Mouse (Mus musculus) embryonic facial prominence, embryonic 12.5 days (tissue): Measurements from ENCODE around the gene Gbgt1. TPM values are rescaled to one million over a fixed set of nuclear protein-coding genes. Genes with fewer than 3 reads are reported as not detected.

ENCODE experiments used
- ATAC-seq: fragments of 200-750 bp; cut with Nextera tagmentation; 2 replicates; pipeline ENCODE4 v1.8.0; 2017; ENCODE audit not compliant: insufficient number of reproducible peaks, insufficient read depth, low FRiP score, low TSS enrichment
- H3K27ac ChIP-seq: fragments of 300-500 bp; sonication (generic); 2 replicates; pipeline ENCODE4 v1.5.1; 2016; ENCODE audit warnings: mild to moderate bottlenecking
- H3K27me3 ChIP-seq: fragments of 300-500 bp; sonication (generic); 2 replicates; pipeline ENCODE4 v1.6.1; 2016; ENCODE audit warnings: mild to moderate bottlenecking, moderate library complexity
- H3K36me3 ChIP-seq: fragments of 300-500 bp; sonication (generic); 2 replicates; pipeline ENCODE4 v1.6.1; 2016; ENCODE audit warnings: mild to moderate bottlenecking
- H3K4me1 ChIP-seq: fragments of 300-500 bp; sonication (generic); 2 replicates; pipeline ENCODE4 v1.6.1; 2016
- H3K4me2 ChIP-seq: fragments of 300-500 bp; sonication (generic); replicated peaks from 2 replicates; pipeline ENCODE4 v1.6.1; 2016; ENCODE audit warnings: mild to moderate bottlenecking, moderate library complexity
- H3K4me3 ChIP-seq: fragments of 300-500 bp; sonication (generic); 2 replicates; pipeline ENCODE4 v1.5.1; 2016; ENCODE audit warnings: mild to moderate bottlenecking
- H3K9ac ChIP-seq: fragments of 300-500 bp; sonication (generic); 2 replicates; pipeline ENCODE4 v1.6.1; 2016; ENCODE audit warnings: mild to moderate bottlenecking, moderate library complexity
- H3K9me3 ChIP-seq: fragments of 300-500 bp; sonication (generic); 2 replicates; pipeline ENCODE4 v1.6.1; 2016; ENCODE audit warnings: mild to moderate bottlenecking, moderate library complexity
- WGBS: fragments of 180-500 bp; shearing (Covaris S2); methylation state at CpG from one replicate; pipeline ENCODE4 v1.1.7; 2016; 5-methylcytosine and 5-hydroxymethylcytosine counted together
- polyA plus RNA-seq: library from polyadenylated mRNA; unstranded; fragments of >200 nt; fragmentation: Nextera tagmentation; extraction: Ambion mirVana; gene quantifications from 2 replicates; pipeline ENCODE4 v1.2.1, GENCODE M21; 2016

Gbgt1 gene
- polyA plus RNA-seq, 1 experiment from 2014 or later, result 0.36 TPM

DNA sequence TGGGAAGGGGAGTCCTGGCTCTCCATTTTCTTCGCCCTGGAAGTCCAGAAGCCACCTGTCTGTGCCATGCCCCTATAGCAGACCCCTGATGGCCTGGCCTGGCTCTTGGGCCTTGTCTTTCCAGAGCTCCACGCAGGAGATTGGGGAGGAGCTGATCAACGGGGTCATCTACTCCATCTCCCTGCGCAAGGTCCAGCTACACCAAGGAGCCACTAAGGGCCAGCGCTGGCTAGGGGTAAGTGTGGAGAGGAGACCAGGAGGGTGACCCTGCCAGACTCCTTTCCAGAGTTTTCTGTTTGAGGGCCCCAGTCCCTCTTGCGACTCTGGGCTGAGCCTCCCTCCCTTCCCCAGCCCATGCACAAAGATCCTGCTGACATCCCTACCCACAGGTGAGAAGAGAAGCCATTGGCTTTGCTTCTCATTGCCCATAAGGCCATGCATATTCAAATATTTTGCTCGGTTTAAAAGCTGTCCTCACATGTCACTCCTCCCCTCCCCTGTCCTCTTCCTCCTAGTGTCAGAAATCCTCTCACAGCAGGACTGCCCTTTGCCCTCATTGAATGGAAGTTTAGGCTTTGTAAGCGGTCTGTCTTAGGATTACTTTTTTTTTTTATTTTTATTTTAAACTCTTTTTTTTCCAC, 44.0 kb downstream of the Gbgt1 start:
- WGBS, result 76% methylated on average over 8 of the region's 8 CpGs
- H3K27me3 ChIP-seq, result no peaks in the 10 kb centered on the region
- peaks cover 47% of the 10 kb centered on the region for H3K4me1 ChIP-seq
- peaks cover 55% of the 10 kb centered on the region for H3K36me3 ChIP-seq
- H3K27ac ChIP-seq, result no peak overlapping the region
- ATAC-seq, result no peak
- no peaks in the 10 kb centered on the region for H3K9me3 ChIP-seq
- no peak overlapping the region for H3K9ac ChIP-seq
- H3K4me3 ChIP-seq, result no peak overlapping the region
- no peak overlapping the region for H3K4me2 ChIP-seq

GRCm38 (mm10) chr2:28543894-28544293, 47.2 kb downstream of the Gbgt1 start:
- H3K27me3 ChIP-seq, result no peaks in the 10 kb centered on the region
- H3K9me3 ChIP-seq, result no peaks in the 10 kb centered on the region
- H3K4me2 ChIP-seq, result no peak overlapping the region
- H3K4me3 ChIP-seq, result no peak overlapping the region
- H3K9ac ChIP-seq, result no peak overlapping the region
- H3K4me1 ChIP-seq, result peaks cover 16% of the 10 kb centered on the region
- no peak overlapping the region for H3K27ac ChIP-seq
- WGBS, result 91% methylated on average over 8 of the region's 8 CpGs
- no peak for ATAC-seq
- H3K36me3 ChIP-seq, result peaks cover 83% of the 10 kb centered on the region

- no peaks in the 10 kb centered on the region for H3K9me3 ChIP-seq
- no peaks in the 10 kb centered on the region for H3K27me3 ChIP-seq
- H3K27ac ChIP-seq, result no peak overlapping the region
- no peak overlapping the region for H3K4me2 ChIP-seq
- no peak overlapping the region for H3K9ac ChIP-seq
- H3K4me3 ChIP-seq, result no peak overlapping the region
- H3K4me1 ChIP-seq, result no peaks in the 10 kb centered on the region
- H3K36me3 ChIP-seq, result peaks cover 95% of the 10 kb centered on the region
- ATAC-seq, result no peak
Observed at GRCm38 (mm10) chr2:28545976-28546375, 49.3 kb downstream of the Gbgt1 start.

DNA sequence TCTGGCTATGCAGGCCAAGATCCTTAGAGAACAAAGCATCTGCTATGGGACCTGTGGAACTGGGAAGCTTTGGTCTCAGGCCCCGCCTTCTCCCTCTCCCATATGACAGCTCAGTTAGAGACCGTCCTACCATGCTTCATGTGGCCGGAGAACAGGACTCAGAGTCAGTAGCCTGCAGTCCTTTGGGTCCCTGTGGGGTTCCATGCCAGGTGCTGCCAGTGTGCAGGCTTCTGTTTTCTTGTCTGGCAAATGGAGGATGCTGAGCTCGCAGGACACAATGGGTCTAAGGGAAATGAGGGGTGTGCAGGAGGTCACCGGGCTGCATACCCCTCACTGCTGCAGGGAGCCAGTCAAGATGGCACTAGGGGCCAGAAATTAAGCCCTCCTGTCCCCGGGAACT, 49.9 kb downstream of the Gbgt1 start:
- 71% methylated on average over 6 of the region's 6 CpGs for WGBS
- Histone ChIP-seq H3K36me3 (peaks cover 96% of the 10 kb centered on the region), H3K27me3 (no peaks in the 10 kb centered on the region), H3K4me2 (no peak overlapping the region), H3K4me3 (no peak overlapping the region), H3K27ac (no peak overlapping the region), H3K9ac (no peak overlapping the region), H3K9me3 (no peaks in the 10 kb centered on the region), H3K4me1 (no peaks in the 10 kb centered on the region)
- no peak; the same call in 1 of the 2 replicates for ATAC-seq

- Histone ChIP-seq H3K27me3 (no peaks in the 10 kb centered on the region), H3K9ac (no peak overlapping the region), H3K9me3 (no peaks in the 10 kb centered on the region), H3K4me2 (no peak overlapping the region), H3K27ac (no peak overlapping the region), H3K4me1 (no peaks in the 10 kb centered on the region), H3K36me3 (peaks cover 96% of the 10 kb centered on the region), H3K4me3 (no peak overlapping the region)
- ATAC-seq, result peak; percentile 25; the same call in 1 of the 2 replicates
- WGBS, result 50% methylated on average over 11 of the region's 11 CpGs
Observed at GRCm38 (mm10) chr2:28547237-28548172, 50.8 kb downstream of the Gbgt1 start.

DNA sequence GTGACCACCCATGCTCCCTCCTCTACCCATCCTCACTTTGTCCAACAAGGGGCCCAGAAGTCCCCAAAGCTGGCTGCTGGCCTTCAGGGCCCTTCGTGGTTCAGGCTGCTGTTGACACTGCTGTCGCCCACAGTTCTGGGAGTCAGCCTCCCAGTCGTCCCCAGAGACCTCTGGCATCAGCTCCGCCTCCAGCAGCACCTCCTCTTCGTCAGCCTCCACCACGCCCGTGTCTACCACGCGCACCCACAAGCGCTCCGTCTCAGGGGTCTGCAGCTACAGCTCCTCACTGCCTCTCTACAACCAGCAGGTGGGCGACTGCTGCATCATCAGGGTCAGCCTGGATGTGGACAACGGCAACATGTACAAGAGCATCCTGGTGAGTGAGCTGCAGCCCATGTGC, 52.5 kb downstream of the Gbgt1 start:
- H3K9me3 ChIP-seq, result no peaks in the 10 kb centered on the region
- 90% methylated on average over 13 of the region's 13 CpGs for WGBS
- no peak overlapping the region for H3K27ac ChIP-seq
- H3K36me3 ChIP-seq, result peaks cover 95% of the 10 kb centered on the region
- no peak for ATAC-seq
- no peak overlapping the region for H3K4me2 ChIP-seq
- H3K4me3 ChIP-seq, result no peak overlapping the region
- H3K27me3 ChIP-seq, result no peaks in the 10 kb centered on the region
- H3K9ac ChIP-seq, result no peak overlapping the region
- no peaks in the 10 kb centered on the region for H3K4me1 ChIP-seq

GRCm38 (mm10) chr2:28552301-28552700, 55.6 kb downstream of the Gbgt1 start:
- H3K4me2 ChIP-seq, result no peak overlapping the region
- H3K27ac ChIP-seq, result no peak overlapping the region
- no peak overlapping the region for H3K9ac ChIP-seq
- no peaks in the 10 kb centered on the region for H3K9me3 ChIP-seq
- 93% methylated on average over 5 of the region's 5 CpGs for WGBS
- H3K4me1 ChIP-seq, result no peaks in the 10 kb centered on the region
- no peaks in the 10 kb centered on the region for H3K27me3 ChIP-seq
- H3K36me3 ChIP-seq, result peaks cover 73% of the 10 kb centered on the region
- no peak for ATAC-seq
- H3K4me3 ChIP-seq, result no peak overlapping the region

Other genes with a start within 250 kb of the Gbgt1 start
- 7.2 TPM in 2 replicates for gene Ppp1r26, start 50.1 kb upstream of the Gbgt1 start, polyA plus RNA-seq
- gene 1700007K13Rik, start 30.6 kb upstream of the Gbgt1 start, polyA plus RNA-seq, result 0.69 and 1.2 TPM in 2 replicates
- 57.5 and 61.8 TPM in 2 replicates for gene Mrps2, start 28.8 kb upstream of the Gbgt1 start, polyA plus RNA-seq
- gene Gm10134, start 9.2 kb downstream of the Gbgt1 start, polyA plus RNA-seq, result 0.87 TPM in 1 of 2 replicates, not detected in the other
- 64.1 and 66.1 TPM in 2 replicates for gene Ralgds, start 16.2 kb downstream of the Gbgt1 start, polyA plus RNA-seq
- gene Cel, start 66.5 kb downstream of the Gbgt1 start, polyA plus RNA-seq, result not detected in 2 replicates
- gene Gtf3c5, start 86.9 kb downstream of the Gbgt1 start, polyA plus RNA-seq, result 52.4 and 53.6 TPM in 2 replicates
- gene Gfi1b, start 125.1 kb downstream of the Gbgt1 start, polyA plus RNA-seq, result 0.97 and 1.0 TPM in 2 replicates
- gene Tsc1, start 144.3 kb downstream of the Gbgt1 start, polyA plus RNA-seq, result 25.3 and 26.4 TPM in 2 replicates
- 0.57 and 1.0 TPM in 2 replicates for gene Spaca9, start 202.8 kb downstream of the Gbgt1 start, polyA plus RNA-seq
- gene Ak8, start 203.3 kb downstream of the Gbgt1 start, polyA plus RNA-seq, result 0.80 and 0.97 TPM in 2 replicates